Mouse (Mus musculus): ENCODE measurements around the gene Dnajc17.

DNA sequence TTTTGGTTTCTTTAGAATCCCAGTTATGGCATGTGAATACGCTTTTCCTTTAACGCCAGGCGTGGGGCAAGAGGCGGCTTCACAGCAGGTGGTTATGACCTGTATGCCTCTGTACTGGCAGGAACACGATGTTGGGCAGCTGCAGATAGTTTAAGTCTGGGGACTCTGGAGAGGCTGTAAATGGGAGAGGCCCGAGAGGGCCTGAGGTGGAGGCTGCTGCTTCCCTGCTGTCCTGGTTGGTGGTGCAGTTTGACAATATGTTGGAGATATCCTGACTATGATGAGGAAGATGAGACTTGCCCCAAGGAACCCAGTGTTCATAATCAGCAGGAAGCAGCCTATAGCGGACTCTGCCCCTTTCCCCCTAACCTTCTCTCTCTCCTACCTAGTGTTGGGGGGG, 25.7 kb downstream of the Dnajc17 start:
- TF ChIP-seq NELFE (IDR thresholded peaks at IDR 0.05; ENCODE audit: low read depth, low read length) (no peak), CTCF (IDR thresholded peaks at IDR 0.05 in 2 of 3, conservative IDR thresholded peaks at IDR 0.05 in 1 of 3; ENCODE audit: control insufficient read depth in 1 of 3, insufficient read depth in 1 of 3, low read depth in 2 of 3, low read length in 3 of 3, poor library complexity in 1 of 3, severe bottlenecking in 1 of 3) (no peak), BHLHE40 (IDR thresholded peaks at IDR 0.05; ENCODE audit: borderline replicate concordance, low read depth, low read length) (no peak), EP300 (IDR thresholded peaks at IDR 0.05; ENCODE audit: low read depth in 1 of 2, low read length in 2 of 2) (no peak), ZNF384 (IDR thresholded peaks at IDR 0.05; ENCODE audit: low read depth, low read length) (no peak), MYC (IDR thresholded peaks at IDR 0.05; ENCODE audit: low read depth, low read length) (no peak), POLR2A (IDR thresholded peaks at IDR 0.05; ENCODE audit: control insufficient read depth in 1 of 2, insufficient read depth in 1 of 2, low read depth in 1 of 2, low read length in 2 of 2, poor library complexity in 1 of 2) (no peak), MAX (IDR thresholded peaks at IDR 0.05; ENCODE audit: low read length) (no peak), HCFC1 (IDR thresholded peaks at IDR 0.05; ENCODE audit: low read depth, low read length) (no peak), CHD1 (IDR thresholded peaks at IDR 0.05; ENCODE audit: low read depth, low read length) (no peak), TCF12 (IDR thresholded peaks at IDR 0.05; ENCODE audit: low read depth, low read length) (no peak)

Data from MEL (cell line).